Mouse (Mus musculus): Measurements from ENCODE around the gene Comtd1.

Gene Comtd1

DNA sequence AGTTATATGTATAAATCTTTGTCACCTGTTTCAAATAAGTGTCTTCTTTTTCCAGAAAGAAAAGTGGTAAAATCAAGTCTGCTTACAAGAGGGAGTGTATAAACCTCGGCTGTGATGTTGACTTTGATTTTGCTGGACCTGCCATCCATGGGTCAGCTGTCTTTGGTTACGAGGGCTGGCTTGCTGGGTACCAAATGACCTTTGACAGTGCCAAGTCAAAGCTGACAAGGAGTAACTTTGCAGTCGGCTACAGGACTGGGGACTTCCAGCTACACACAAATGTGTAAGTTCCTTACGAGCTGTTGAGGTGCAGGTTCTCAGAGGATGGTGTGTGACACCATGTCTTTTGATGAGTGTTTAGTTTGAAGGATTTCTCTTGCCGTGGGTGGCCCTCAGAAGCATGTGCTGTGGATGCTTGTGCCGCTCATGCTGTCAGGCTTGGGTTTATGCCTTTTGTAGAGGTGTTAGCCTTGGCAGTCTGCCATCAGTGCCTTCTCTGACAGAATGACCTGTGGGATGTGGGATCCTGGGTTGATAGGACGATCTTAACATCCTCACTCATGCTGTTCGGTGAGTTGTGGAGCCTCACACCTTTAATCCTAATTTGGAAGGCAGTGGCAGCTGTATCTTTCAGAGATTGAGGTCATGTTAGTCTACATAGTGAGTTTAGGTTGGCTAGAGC, 10.3 kb downstream of the Comtd1 start:
- DNase-seq (ENCODE audit: low read depth, low spot score), result no peak

DNA sequence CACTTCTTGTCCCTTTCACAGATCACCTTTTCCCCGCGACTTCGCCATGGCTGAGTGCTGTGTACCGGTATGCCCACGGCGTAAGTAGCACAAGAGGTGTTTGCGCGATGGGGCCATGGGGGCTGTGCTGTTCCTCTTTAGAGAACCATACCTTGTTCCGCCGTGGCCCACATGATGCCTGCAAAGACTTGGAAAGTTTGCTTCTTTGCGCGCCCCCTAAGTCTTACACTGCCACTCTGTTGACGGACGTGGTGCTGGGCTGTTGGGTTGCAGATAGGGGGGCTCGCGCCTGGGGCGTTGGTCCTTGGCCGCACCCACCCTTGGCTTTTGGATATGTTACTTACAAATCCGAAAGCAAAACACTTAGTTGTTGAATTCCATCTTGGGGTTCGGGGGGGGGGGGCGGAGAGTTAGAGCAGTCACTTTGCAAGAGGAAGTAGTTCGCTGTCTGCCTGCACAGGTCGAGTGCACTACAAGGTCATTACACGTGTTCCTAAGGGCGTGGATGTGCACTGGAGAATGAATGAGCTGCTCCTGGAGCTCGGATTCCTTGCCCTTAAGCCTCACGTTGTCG, 16.9 kb downstream of the Comtd1 start:
- DNase-seq (ENCODE audit: low read depth, low spot score), result no peak

DNA sequence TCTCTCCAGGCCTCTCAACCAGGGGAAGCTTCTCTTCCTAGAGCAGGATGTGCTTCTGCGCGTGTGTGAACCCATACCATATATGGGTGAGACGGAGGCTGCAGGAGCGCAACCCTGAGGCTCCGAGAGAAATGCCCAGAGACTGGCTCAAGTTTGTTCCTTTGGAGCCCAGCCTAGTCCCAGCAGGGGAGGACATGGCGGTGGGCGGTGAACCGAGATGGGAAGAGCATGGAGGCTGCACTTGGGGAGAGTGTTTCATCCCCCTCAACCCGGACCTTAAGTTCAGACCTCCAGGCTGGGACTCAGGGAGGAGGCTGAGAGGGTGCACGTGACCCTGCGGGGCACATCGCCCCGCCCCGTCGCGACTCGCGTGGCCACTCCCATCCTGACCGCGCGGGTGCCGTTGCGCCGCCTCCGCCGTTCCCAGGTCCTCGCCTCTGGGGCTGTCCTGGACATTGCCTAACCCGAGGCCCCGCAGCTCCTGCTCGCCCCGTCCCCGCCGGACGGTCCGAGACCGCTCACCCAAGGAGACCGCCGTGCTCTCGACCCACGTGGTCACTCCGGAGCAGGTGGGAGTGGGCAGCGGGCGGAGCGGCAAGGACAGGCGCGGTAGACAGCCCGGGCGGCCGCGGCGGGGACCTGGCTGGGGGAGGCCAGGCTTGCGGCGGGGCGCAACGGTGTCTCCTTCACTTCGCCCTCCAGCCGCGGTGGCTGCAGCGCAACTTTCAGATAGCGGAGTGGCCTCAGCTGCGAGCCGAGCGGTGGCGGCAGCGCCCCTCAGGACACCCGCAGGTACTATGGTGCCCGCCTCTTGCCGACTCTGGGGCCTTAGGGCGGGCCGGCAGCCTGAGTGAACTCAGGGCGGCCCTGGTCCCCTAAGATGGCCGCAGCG, 17.7 kb downstream of the Comtd1 start:
- DNase-seq (ENCODE audit: low read depth, low spot score), result peak; percentile 87

DNA sequence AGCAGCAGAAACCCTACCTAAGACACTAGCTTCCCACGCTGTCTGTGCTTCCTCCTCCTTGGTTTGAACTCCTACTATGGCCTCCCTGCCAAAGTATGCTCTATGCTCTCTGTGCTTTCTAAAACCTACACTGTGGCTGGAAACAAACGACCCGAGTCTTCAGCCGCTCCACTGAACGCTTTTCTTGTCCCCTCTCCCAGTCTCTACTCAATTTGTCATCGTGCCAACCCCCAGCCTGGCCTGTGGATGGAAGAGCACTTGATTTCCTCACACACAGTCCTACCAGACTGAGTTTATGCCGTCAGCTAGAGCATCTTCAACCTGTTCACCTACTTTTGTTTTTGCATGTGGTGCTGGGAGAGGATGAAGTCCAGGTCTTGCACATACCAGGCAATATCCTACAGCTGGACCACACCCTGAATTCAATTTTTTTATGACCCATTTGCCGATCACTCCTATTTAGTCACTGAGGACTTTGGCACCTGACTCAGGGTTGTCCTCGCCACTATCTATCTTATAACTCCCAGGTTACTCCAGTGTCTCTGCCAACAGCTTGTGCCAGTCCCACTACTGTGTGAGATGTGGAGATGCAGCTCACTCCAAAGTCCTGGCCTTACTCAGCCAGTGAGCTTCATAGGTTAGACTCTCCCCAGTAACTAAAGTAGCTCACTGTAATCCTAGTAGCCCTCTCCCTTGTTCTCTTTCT, 22.8 kb downstream of the Comtd1 start:
- DNase-seq (ENCODE audit: low read depth, low spot score), result no peak

DNA sequence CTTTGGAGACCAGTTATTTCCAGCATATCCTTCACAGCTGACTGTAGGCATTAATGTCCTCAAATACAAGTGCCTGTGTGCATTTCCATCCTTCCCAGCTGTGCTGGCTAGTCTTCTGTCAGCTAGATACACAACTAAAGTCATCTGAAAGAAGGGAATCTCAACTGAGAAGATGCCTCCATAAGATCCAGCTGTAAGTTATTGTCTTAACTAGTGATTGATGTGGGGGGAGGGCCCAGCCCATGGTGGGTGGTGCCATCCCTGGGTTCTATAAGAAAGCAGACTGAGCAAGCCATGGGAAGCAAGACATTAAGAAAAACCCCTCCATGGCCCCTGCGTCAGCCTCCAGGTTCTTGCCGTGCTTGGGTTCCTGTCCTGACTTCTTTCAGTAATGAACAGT, 23.8 kb downstream of the Comtd1 start, which contains the start of gene Vdac2:
Gene Vdac2, plus strand, starts transcription at position 301 of the 400 bp plus-strand sequence.
- DNase-seq (ENCODE audit: low read depth, low spot score), result no peak

DNA sequence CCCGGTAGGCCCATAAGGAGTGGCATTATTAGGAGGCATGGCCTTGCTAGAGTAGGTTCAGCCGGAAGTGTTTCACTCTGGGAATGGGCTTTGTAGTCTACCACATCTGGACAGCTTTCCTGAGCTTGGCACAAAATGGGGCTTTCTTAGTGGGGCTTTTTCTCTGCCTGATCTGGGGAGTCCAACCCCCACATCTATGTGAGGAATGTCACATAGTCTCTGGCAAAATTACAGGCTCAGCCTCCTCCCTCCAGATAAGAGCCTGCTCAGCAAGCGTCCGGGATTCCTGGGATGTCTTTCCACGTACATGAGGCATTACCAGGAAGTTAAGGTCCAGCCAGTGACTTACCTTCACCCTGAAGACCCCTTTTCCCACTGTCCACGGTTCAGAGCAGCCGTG, 24.9 kb downstream of the Comtd1 start:
- no peak for DNase-seq (ENCODE audit: low read depth, low spot score)

DNA sequence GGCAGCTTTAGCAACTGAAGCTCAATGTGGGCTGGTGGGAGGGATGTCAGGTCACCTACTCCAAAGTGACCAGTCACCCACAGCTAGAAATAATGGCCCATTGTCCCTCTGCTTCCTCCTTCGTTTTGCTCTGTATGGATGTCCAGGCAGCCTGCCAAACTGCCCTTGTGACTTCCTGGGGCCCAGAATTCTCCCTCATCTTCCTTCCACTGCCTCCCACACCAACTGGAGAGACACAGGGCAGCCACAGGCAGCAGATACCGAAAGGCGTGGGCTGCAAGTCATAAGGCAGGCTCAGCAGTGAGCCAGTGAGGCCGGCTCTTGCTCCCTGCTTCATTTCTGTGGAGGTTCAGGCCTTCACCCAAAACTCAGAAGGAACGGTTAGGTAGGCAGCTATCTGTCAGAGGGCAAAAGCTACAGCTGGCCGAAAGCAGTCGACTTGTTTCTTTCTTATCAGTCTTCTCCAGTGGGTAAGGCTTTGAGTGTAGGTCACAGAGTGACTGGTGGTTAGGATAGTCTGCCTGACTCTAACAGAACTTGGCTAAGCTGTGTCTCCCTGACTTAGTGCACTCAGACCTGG, 25.9 kb downstream of the Comtd1 start:
- DNase-seq (ENCODE audit: low read depth, low spot score), result no peak

DNA sequence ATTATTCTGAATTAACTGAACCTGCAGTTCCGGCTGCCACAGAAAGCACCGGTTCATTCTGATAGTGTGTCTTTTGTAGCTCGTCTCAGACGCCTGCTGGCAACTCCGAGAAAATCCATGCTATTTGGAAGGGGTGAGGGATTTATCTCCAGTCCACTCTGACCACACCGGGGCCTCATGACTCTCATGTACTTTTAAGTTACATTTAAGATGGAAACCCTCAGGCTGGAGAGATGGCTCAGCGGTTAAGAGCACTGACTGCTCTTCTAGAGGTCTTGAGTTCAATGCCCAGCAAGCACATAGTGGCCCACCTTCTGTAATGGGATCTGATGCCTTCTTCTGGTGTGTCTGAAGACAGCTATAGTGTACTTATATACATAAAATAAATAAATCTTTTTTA, 26.5 kb downstream of the Comtd1 start:
- no peak for DNase-seq (ENCODE audit: low read depth, low spot score)

DNA sequence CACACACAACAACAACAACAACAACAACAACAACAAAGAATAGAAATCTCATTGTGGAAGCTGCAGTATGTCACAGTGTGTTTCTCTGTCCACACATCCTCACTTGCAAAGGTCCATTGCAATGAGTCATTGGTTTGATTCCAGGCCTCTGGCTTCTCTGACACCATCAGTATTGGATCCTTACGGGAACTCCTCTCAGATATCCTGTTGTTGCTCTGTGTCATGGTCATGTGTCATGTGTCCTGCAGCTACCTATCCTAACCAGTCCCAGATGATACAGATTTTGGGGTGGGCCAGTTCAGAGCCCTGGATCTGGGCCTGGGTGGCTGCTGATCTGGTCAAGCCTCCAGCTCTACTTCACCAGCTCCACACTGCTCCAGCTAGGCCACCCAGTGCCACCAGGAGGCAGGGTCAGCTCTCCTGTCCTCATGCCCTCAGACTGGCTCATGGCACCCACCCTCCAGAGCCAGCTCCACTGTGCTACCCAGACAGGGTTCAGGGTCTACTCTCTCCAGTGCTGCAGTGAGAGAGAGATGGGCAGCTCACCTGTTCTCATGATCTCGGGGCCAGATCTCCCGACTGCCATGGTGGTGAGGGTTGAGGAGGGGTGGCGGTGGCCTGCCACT, 27.8 kb downstream of the Comtd1 start:
- DNase-seq (ENCODE audit: low read depth, low spot score), result no peak

DNA sequence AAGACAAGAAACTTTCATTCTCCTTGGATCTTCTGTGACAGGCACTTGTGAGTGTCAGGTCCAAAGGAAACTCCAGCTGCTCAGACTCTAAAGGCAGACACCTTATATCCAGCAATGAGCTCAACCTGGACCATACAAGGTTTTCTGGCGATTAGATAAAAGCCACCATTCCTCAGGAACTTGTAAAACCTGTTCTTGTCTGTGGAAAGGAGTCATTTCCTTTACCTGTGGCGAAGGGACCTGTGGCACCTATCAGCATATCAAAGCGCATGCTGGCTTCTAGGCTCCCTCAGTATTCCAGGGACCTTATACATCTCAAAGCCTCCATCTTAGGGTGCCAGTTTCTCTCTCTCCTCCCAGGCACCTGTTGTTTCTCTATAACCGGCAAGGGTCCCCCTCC, 31.3 kb downstream of the Comtd1 start:
- DNase-seq (ENCODE audit: low read depth, low spot score), result no peak

DNA sequence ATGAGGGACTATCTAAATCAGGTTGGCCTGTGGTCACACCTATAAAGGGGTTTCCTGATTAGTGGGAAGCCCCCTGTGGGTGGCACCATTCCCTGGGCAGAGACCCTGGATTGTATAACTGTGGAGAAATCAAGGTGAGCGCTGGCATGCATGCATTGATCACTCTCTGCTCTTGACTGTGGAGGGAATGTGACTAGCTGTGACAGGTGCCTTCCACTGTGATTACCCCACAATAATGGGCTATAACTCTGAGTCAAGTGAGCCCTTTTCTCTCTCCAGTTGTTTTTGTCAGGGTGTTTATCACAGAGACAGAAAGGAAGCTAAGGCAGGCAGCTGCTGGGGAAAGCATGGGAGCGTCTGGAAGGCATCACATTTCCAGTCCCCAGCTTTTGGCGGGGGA, 32.5 kb downstream of the Comtd1 start:
- DNase-seq (ENCODE audit: low read depth, low spot score), result no peak

DNA sequence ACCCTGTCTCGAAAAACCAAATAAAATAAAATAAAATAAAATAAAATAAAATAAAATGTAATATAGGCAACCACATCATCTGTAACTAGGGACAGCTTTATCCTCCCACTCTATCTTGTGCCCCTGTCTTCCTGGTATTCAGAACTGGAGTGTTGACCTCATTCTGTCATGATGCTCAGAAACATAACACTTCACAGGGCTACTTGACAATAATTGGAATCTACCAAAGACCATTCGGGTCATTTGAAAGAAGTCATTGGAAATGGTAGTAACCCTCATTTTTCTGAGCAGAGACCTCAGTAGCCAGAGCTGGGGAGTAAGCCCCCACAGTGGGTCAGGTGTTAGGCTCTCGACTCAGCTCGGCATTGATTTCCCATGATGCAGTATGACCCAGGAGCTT, 34.2 kb downstream of the Comtd1 start:
- DNase-seq (ENCODE audit: low read depth, low spot score), result no peak

DNA sequence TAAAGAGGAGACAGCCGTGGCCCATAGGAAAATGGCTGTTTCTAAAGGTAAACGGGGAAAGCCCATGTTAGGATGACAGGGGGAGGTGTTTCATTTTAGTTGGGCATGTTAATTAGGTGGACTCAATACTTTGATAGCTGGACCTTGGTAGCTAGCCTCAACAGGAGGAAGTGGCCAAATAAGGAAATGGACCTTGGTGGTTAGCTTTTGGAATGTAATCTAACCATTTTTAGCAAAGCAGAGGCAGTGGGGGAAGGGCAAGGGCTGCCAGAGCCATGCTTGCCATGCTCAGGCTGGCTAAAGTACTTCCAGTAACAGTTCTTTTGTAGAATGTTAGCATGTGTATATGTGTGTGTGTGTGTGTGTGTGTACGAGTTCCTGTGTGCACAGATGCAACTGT, 34.9 kb downstream of the Comtd1 start:
- no peak for DNase-seq (ENCODE audit: low read depth, low spot score)

DNA sequence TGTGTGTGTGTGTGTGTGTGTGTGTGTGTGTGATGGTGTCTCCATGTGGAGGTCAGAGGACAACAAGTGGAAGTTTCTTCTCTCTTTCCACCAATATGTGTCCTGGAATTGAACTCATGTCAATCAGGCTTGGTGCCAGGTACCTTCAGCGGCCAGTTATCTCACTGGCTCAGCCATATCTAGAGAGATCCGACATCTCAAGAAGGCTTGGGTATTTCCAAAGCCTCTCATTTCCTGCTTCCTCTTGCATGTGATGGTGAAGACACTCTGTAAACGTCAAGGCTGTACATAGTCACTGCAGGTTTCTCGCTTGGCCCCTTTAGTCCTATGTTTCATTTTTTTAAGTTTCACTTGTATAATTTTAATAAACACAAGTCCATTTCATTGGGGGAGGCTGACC, 35.6 kb downstream of the Comtd1 start:
- no peak for DNase-seq (ENCODE audit: low read depth, low spot score)

DNA sequence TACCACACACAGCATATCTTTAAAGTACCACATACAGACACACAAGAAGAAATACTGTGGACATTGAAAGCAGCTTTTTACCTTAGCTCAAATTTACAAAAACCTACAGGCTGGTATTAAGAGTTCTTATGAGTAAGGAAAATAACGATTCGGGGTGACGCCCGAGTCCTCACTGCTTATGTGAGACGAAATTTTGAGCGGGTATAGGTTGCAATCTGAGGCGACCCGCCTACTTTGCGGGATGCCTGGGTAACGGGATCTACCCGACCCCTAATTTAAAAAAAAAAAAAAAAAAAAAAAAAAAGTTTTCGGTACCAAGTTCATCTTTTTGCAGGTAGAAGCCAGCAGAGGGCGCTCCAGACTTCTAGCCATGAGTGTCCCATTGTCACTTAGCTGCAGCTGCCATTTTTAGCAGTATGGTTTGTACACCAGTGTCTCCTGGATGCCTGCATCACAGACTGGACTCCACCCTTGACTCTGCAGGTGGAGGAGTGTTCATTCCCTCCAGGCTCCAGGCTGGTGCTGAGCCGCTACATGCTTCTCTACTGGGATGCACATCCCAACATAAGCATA, 36.1 kb downstream of the Comtd1 start:
- peak; percentile 37 for DNase-seq (ENCODE audit: low read depth, low spot score)

DNA sequence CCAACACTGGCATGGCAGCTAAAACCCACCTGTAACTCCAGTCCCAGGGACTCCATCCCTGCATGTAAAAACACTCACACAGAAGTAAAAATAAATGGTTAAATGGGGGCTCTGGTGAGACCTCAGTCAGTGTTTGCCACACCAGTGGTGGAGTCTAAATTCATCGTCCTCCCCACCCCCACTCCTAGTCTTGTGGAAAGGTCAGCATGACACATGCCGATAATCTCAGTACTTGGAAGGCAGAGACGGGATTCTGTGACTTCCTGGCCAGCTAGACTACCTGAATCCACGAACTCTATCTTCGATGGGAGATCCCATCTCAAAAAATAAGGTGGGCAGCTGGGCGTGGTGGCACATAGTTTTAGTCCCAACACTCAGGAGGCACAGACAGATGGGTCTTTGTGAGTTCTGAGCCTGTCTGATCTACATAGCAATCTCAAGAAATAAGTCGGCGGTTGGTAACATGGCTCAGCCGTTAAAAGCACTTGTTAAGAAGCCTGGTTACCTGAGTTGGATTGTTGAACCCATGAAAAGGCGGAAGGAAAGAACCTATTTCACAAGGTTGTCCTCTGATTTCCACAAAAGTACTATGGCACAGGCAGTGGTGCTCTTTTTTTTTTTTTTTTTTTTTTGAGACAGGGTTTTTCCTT, 36.9 kb downstream of the Comtd1 start:
- DNase-seq (ENCODE audit: low read depth, low spot score), result no peak

DNA sequence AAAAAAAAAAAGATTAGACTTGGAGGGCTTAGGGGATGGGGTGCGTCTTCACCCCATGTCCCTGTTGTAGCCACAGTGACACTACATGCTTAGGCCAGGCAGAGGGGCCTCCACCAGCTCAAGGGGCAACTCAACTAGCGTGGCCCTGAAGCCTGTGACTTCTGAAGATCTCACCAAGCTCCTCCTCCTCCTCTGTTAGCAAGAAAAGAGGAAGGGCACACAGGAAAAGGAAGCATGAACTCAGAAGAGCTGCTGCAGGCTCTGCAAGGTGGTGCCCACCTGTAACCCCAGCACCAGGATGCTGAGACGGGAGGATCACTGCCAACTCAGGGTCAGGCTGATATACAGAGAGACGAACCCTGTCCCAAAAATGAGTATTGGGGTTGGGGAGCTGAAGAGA, 37.5 kb downstream of the Comtd1 start:
- DNase-seq (ENCODE audit: low read depth, low spot score), result no peak

DNA sequence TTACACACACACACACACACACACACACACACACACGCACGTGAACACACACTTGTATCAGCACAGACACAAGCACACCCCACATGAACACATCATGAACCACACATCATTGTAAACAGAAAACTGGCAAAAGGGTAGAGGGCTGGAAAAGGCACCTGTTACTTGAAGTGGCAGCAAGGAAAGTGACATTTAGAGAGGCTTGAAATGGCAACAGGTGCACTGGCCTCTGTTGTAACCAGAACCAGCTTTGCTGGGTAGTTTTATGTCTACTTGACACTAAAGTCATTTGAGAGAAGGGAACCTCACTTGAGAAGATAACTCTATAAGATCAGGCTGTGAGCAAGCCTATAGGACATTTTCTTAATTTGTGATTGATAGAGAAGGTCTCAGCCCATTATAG, 39.4 kb downstream of the Comtd1 start:
- DNase-seq (ENCODE audit: low read depth, low spot score), result no peak

DNA sequence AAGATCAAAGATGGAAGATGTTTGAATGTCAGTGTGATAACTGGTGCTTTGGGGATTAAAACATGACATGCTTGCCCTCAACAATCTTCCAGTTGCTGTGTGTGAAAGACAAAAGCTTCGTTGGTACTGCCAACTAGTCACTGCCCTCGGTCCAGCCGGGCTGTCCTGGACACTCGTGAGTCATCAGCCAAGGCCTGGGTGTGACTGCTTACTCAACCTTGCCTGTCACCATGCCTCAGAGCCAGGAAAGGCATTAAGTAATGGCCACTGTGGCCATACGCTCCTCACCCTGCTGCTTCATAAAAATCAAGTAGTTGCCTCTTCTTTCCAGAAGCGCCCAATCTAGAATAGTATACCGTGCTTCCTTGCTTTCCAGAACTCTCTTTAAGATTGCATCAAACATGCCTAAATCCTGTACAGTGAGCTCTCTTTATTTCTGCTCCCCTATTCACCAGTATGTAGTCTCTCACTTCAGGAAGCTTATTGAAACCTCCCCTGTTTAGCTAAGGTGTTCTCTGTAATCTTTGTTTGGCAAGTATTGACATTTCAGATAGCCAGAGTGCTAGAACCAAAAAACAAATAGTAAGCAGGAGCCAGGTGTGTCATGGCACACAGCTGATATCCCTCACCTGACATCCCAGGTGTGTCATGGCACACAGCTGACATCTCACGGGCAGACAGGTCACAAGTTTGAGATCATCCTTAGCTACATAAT, 40.4 kb downstream of the Comtd1 start:
- no peak for DNase-seq (ENCODE audit: low read depth, low spot score)
